Mouse (Mus musculus) liver, postnatal 0 days (tissue): ENCODE results near the gene Scube3.

Experiments
- CTCF ChIP-seq: sonication (generic); IDR thresholded peaks from 2 replicates; pipeline ENCODE4 v1.5.1; 2016; ENCODE audit warnings: antibody characterized with exemption, low read depth
- EP300 ChIP-seq: IDR thresholded peaks from 2 replicates; pipeline ENCODE4 v1.6.1; 2016; ENCODE audit warnings: antibody characterized with exemption, low read depth, mild to moderate bottlenecking

- no peak for TF ChIP-seq CTCF
- no peak for TF ChIP-seq EP300
Observed at GRCm38 (mm10) chr17:28135496-28135895, 6.4 kb upstream of the Scube3 start.
